Mouse (Mus musculus) liver, adult 2 months (tissue): ENCODE data around the gene Clic3.

Source experiments
- CTCF ChIP-seq: fragments of 200-500 bp; IDR thresholded peaks from 2 replicates; pipeline ENCODE4 v1.5.1; 2011; ENCODE audit warnings: low read depth, low read length, control low read depth
- POLR2A ChIP-seq: fragments of 200-500 bp; IDR thresholded peaks from 2 replicates; pipeline ENCODE4 v1.6.1; 2011; ENCODE audit warnings: low read length, control low read depth; ENCODE audit not compliant: insufficient read depth; ENCODE audit errors: extremely low read depth

- TF ChIP-seq CTCF (no peak), POLR2A (no peak)
These were observed 29.4 kb upstream of the Clic3 start for GRCm38 (mm10) chr2:25427256-25427655.
